Mouse (Mus musculus) stomach, postnatal 0 days (tissue): ENCODE data around the gene Tcf23. TPM values are rescaled to one million over a fixed set of nuclear protein-coding genes. Genes with fewer than 3 reads are reported as not detected.

Experiments
- ATAC-seq: fragments of 200-750 bp; cut with Nextera tagmentation; 2 replicates; pipeline ENCODE4 v1.8.0; 2017; ENCODE audit not compliant: low FRiP score, low TSS enrichment
- DNase-seq: peaks from one replicate; pipeline ENCODE4 v3.0.0-alpha.2; 2016; ENCODE audit warnings: low spot score
- H3K27ac ChIP-seq: fragments of 300-500 bp; sonication (generic); replicated peaks from 2 replicates; pipeline ENCODE4 v1.5.1; 2014; ENCODE audit warnings: mild to moderate bottlenecking, control low read depth
- H3K27me3 ChIP-seq: fragments of 300-500 bp; sonication (generic); 2 replicates; pipeline ENCODE4 v1.6.1; 2014; ENCODE audit warnings: low read length; ENCODE audit not compliant: control insufficient read depth, insufficient read depth
- H3K36me3 ChIP-seq: fragments of 300-500 bp; sonication (generic); 2 replicates; pipeline ENCODE4 v1.6.1; 2014; ENCODE audit warnings: low read length, mixed read lengths; ENCODE audit not compliant: control insufficient read depth, insufficient read depth
- H3K4me1 ChIP-seq: fragments of 300-500 bp; sonication (generic); replicated peaks from 2 replicates; pipeline ENCODE4 v1.6.1; 2014; ENCODE audit warnings: antibody characterized with exemption; ENCODE audit not compliant: control insufficient read depth, insufficient read depth
- H3K4me2 ChIP-seq: fragments of 300-500 bp; sonication (generic); replicated peaks from 2 replicates; pipeline ENCODE4 v1.6.1; 2014; ENCODE audit warnings: low read depth, mild to moderate bottlenecking, control low read depth, moderate library complexity
- H3K4me3 ChIP-seq: fragments of 300-500 bp; sonication (generic); 2 replicates; pipeline ENCODE4 v1.5.1; 2014; ENCODE audit warnings: low read depth, low read length, control low read depth
- H3K9ac ChIP-seq: fragments of 300-500 bp; sonication (generic); 2 replicates; pipeline ENCODE4 v1.6.1; 2014; ENCODE audit warnings: mild to moderate bottlenecking, low read length, control low read depth, mixed read lengths
- H3K9me3 ChIP-seq: fragments of 300-500 bp; sonication (generic); 2 replicates; pipeline ENCODE4 v1.6.1; 2016; ENCODE audit warnings: low read length; ENCODE audit not compliant: control insufficient read depth
- CTCF ChIP-seq: IDR thresholded peaks from 2 replicates; pipeline ENCODE4 v1.5.1; 2016; ENCODE audit warnings: antibody characterized with exemption, low read depth, mild to moderate bottlenecking, moderate library complexity
- EP300 ChIP-seq: optimal IDR thresholded peaks from 2 replicates; pipeline ENCODE3; 2016; ENCODE audit warnings: antibody characterized with exemption
- WGBS: fragments of 180-500 bp; shearing (Covaris S2); extraction: QIAGEN DNeasy Blood & Tissue Kit; methylation state at CpG from one replicate; pipeline ENCODE4 v1.1.7; 2014; 5-methylcytosine and 5-hydroxymethylcytosine counted together
- polyA plus RNA-seq: library from polyadenylated mRNA; unstranded; fragments of >200 nt; fragmentation: Nextera tagmentation; extraction: Ambion mirVana; gene quantifications from 2 replicates; pipeline ENCODE4 v1.2.1, GENCODE M21; 2015

Gene Tcf23
- polyA plus RNA-seq, 1 experiment from 2014 or later = 4.5 TPM

GRCm38 (mm10) chr5:30922581-30923041 lies 45.9 kb upstream of the Tcf23 start:
- 0 out of 2 replicates have a peak overlapping the region, but pooled peaks have one; percentile 9 for H3K9ac ChIP-seq
- ATAC-seq = no peak
- TF ChIP-seq CTCF = no peak
- no peak for TF ChIP-seq EP300
- DNase-seq = no peak
- no peaks in the 10 kb centered on the region for H3K9me3 ChIP-seq
- 49% methylated on average over 10 of the region's 10 CpGs for WGBS
- peaks cover 10% of the 10 kb centered on the region for H3K36me3 ChIP-seq
- no peak overlapping the region for H3K27ac ChIP-seq
- peak overlapping the region; percentile 77 for H3K4me2 ChIP-seq
- peak overlapping the region; percentile 47; the same call in 1 of the 2 replicates for H3K4me3 ChIP-seq
- no peaks in the 10 kb centered on the region for H3K4me1 ChIP-seq
- H3K27me3 ChIP-seq = no peaks in the 10 kb centered on the region

GRCm38 (mm10) chr5:30923119-30923518 lies 45.3 kb upstream of the Tcf23 start:
- no peak for ATAC-seq
- no peak overlapping the region for H3K27ac ChIP-seq
- no peaks in the 10 kb centered on the region for H3K9me3 ChIP-seq
- no peak overlapping the region for H3K4me3 ChIP-seq
- DNase-seq = no peak
- 71% methylated on average over 6 of the region's 6 CpGs for WGBS
- TF ChIP-seq CTCF = no peak
- peaks cover 5% of the 10 kb centered on the region for H3K36me3 ChIP-seq
- no peaks in the 10 kb centered on the region for H3K4me1 ChIP-seq
- no peak overlapping the region for H3K9ac ChIP-seq
- H3K4me2 ChIP-seq = no peak overlapping the region
- H3K27me3 ChIP-seq = no peaks in the 10 kb centered on the region

DNA sequence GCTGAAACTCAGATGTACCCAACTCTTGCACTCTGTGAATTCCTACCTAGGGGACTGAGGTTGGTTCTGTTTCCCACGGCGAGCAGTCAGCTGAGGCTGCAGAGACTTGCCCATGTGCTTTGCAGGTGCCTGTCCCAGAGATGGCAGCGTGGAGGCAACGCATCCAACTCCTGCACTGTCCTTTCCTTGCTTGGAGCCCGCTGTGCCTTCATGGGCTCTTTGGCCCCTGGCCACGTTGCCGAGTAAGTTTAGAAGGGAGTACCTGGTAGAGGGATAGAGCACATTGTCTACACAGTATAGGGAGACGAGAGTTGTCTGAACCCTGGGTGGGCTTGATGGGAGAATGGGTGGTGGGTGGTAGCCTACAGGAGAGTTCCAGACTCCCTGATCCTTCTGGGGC lies 43.8 kb upstream of the Tcf23 start:
- Histone ChIP-seq H3K4me1 (no peaks in the 10 kb centered on the region), H3K9ac (no peak overlapping the region), H3K27me3 (no peaks in the 10 kb centered on the region), H3K36me3 (no peaks in the 10 kb centered on the region), H3K9me3 (no peaks in the 10 kb centered on the region), H3K4me3 (no peak overlapping the region), H3K27ac (no peak overlapping the region), H3K4me2 (no peak overlapping the region)
- no peak for ATAC-seq
- whole genome bisulfite sequencing = 81% methylated on average over 8 of the region's 8 CpGs
- no peak for DNase-seq
- TF ChIP-seq CTCF (no peak), EP300 (no peak)

- H3K9ac ChIP-seq = no peak overlapping the region
- no peak overlapping the region for H3K4me2 ChIP-seq
- no peak for DNase-seq
- TF ChIP-seq EP300 = no peak
- no peak for TF ChIP-seq CTCF
- H3K4me1 ChIP-seq = no peaks in the 10 kb centered on the region
- H3K27me3 ChIP-seq = no peaks in the 10 kb centered on the region
- H3K4me3 ChIP-seq = no peak overlapping the region
- WGBS = 95% methylated on average over 5 of the region's 5 CpGs
- H3K27ac ChIP-seq = no peak overlapping the region
- H3K36me3 ChIP-seq = no peaks in the 10 kb centered on the region
- H3K9me3 ChIP-seq = no peaks in the 10 kb centered on the region
- ATAC-seq = no peak
Observed at GRCm38 (mm10) chr5:30925217-30925616, 43.2 kb upstream of the Tcf23 start.

DNA sequence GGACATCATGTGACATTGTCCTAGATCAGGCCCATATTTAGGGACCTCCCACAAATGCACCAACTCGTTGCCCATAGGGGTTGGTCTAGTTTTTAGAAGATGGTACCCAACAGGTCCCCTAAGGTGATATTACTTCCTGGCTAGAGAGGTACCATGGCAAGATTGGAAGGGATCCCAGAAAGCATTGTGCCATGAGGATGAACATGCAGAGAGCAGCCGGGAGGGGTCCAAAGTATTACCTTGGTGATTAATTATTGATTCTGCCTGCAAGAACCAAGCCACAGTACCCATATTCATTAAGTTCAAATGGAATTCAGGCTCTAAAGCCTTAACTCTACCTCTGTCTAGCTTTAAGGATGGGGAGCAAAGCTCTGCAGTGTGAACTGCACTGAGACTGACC lies 42.4 kb upstream of the Tcf23 start:
- WGBS = 79% methylated on average over 2 of the region's 2 CpGs
- Histone ChIP-seq H3K9ac (no peak overlapping the region), H3K9me3 (no peaks in the 10 kb centered on the region), H3K4me3 (no peak overlapping the region), H3K27ac (no peak overlapping the region), H3K4me1 (no peaks in the 10 kb centered on the region), H3K27me3 (no peaks in the 10 kb centered on the region), H3K4me2 (no peak overlapping the region), H3K36me3 (no peaks in the 10 kb centered on the region)
- no peak for TF ChIP-seq CTCF
- TF ChIP-seq EP300 = no peak
- DNase-seq (no peak), ATAC-seq (no peak)

GRCm38 (mm10) chr5:30927945-30928529 lies 40.4 kb upstream of the Tcf23 start:
- Histone ChIP-seq H3K9ac (no peak overlapping the region), H3K36me3 (no peaks in the 10 kb centered on the region), H3K4me2 (no peak overlapping the region), H3K4me3 (no peak overlapping the region), H3K27me3 (no peaks in the 10 kb centered on the region), H3K9me3 (no peaks in the 10 kb centered on the region), H3K4me1 (no peaks in the 10 kb centered on the region), H3K27ac (no peak overlapping the region)
- DNase-seq = no peak
- peak; percentile 45; the same call in 1 of the 2 replicates for ATAC-seq
- 42% methylated on average over 7 of the region's 7 CpGs for WGBS
- TF ChIP-seq CTCF = no peak
